Mouse (Mus musculus): ENCODE measurements around the gene Fam69a.
"Not testable (repeated sequence)": the region's sequence is repeated elsewhere in the genome, so short reads cannot be mapped to it uniquely, and the experiment has no call there.

Gene Fam69a

GRCm38 (mm10) chr5:107943526-107943925 is 43.4 kb downstream of the Fam69a start:
- no peak for DNase-seq

GRCm38 (mm10) chr5:107942941-107943340 is 43.9 kb downstream of the Fam69a start:
- no peak for DNase-seq

- DNase-seq = no peak
These were observed 45.7 kb downstream of the Fam69a start for GRCm38 (mm10) chr5:107941222-107941621.

GRCm38 (mm10) chr5:107939701-107940100 is 47.2 kb downstream of the Fam69a start:
- no peak for DNase-seq

GRCm38 (mm10) chr5:107938886-107939285 is 48.0 kb downstream of the Fam69a start:
- DNase-seq = no peak

GRCm38 (mm10) chr5:107938483-107938882 is 48.4 kb downstream of the Fam69a start:
- DNase-seq = not testable (repeated sequence)

GRCm38 (mm10) chr5:107936625-107937389 is 50.1 kb downstream of the Fam69a start:
- no peak for DNase-seq

GRCm38 (mm10) chr5:107934770-107935543 is 51.9 kb downstream of the Fam69a start:
- DNase-seq = no peak

- no peak for DNase-seq
These were observed 53.5 kb downstream of the Fam69a start for GRCm38 (mm10) chr5:107933202-107933974.

GRCm38 (mm10) chr5:107932556-107932955 is 54.3 kb downstream of the Fam69a start:
- no peak for DNase-seq

GRCm38 (mm10) chr5:107926550-107927249 is 60.2 kb downstream of the Fam69a start:
- DNase-seq = peak; percentile 14

GRCm38 (mm10) chr5:107924564-107924963 is 62.3 kb downstream of the Fam69a start:
- no peak for DNase-seq

- DNase-seq = no peak
These were observed 64.0 kb downstream of the Fam69a start for GRCm38 (mm10) chr5:107922836-107923235.

GRCm38 (mm10) chr5:107921400-107922252 is 65.3 kb downstream of the Fam69a start:
- DNase-seq = no peak

- no peak for DNase-seq
These were observed 71.6 kb downstream of the Fam69a start for GRCm38 (mm10) chr5:107915280-107915679.

GRCm38 (mm10) chr5:107911012-107911411 is 75.9 kb downstream of the Fam69a start:
- DNase-seq = no peak

- no peak for DNase-seq
These were observed 76.7 kb downstream of the Fam69a start for GRCm38 (mm10) chr5:107910084-107910616.

GRCm38 (mm10) chr5:107909668-107910067 is 77.2 kb downstream of the Fam69a start:
- DNase-seq = no peak

GRCm38 (mm10) chr5:107908514-107909110 is 78.3 kb downstream of the Fam69a start:
- no peak for DNase-seq

- no peak for DNase-seq
These were observed 82.6 kb downstream of the Fam69a start for GRCm38 (mm10) chr5:107904325-107904724.

Data from liver (tissue).